Mouse (Mus musculus) G1E (cell line): ENCODE measurements around the gene Lsamp. TPM values are rescaled to one million over a fixed set of nuclear protein-coding genes. Genes with fewer than 3 reads are reported as not detected.

ENCODE experiments used
- ATAC-seq: 2 replicates; pipeline ENCODE4 v1.8.0; 2016; ENCODE audit warnings: mild to moderate bottlenecking; ENCODE audit not compliant: insufficient number of reproducible peaks, poor library complexity, low FRiP score, severe bottlenecking; ENCODE audit errors: extremely low read depth
- DNase-seq: peaks from one replicate; pipeline ENCODE4 v3.0.0; 2012; ENCODE audit warnings: low spot score
- H3K27me3 ChIP-seq: 2 replicates; pipeline ENCODE4 v1.6.1; 2012; ENCODE audit warnings: mild to moderate bottlenecking, low read length, inconsistent platforms; ENCODE audit not compliant: insufficient read depth
- H3K36me3 ChIP-seq: replicated peaks from 2 replicates; pipeline ENCODE3; 2012; ENCODE audit warnings: mild to moderate bottlenecking, inconsistent platforms
- H3K4me1 ChIP-seq: 2 replicates; pipeline ENCODE4 v1.6.1; 2012; ENCODE audit warnings: low read depth, low read length, inconsistent platforms, mixed read lengths; ENCODE audit not compliant: insufficient read depth
- H3K4me3 ChIP-seq: 2 replicates; pipeline ENCODE4 v1.5.1; 2012; ENCODE audit warnings: low read depth, mild to moderate bottlenecking, inconsistent platforms, low read length, moderate library complexity, mixed read lengths
- H3K9me3 ChIP-seq: replicated peaks from 2 replicates; pipeline ENCODE4 v1.6.1; 2012; ENCODE audit warnings: inconsistent platforms
- CTCF ChIP-seq: IDR thresholded peaks from 2 replicates; pipeline ENCODE4 v1.5.1; 2012; ENCODE audit warnings: low read depth, low read length, inconsistent platforms, mixed read lengths
- GATA1 ChIP-seq: IDR thresholded peaks from 2 replicates; pipeline ENCODE4 v1.6.1; 2012; ENCODE audit warnings: borderline replicate concordance, low read length, inconsistent platforms, mixed read lengths
- GATA2 ChIP-seq: IDR thresholded peaks from 2 replicates; pipeline ENCODE4 v1.6.1; 2012; ENCODE audit warnings: low read depth, low read length, inconsistent platforms, borderline replicate concordance
- POLR2AphosphoS5 ChIP-seq: IDR thresholded peaks from 2 replicates; pipeline ENCODE4 v1.6.1; 2012; ENCODE audit warnings: low read depth, low read length, inconsistent platforms; ENCODE audit not compliant: insufficient replicate concordance
- TAL1 ChIP-seq: conservative IDR thresholded peaks from 2 replicates; pipeline ENCODE4 v1.6.1; 2012; ENCODE audit warnings: low read depth, low read length, inconsistent platforms, mixed read lengths
- polyA plus RNA-seq: library from polyadenylated mRNA; stranded (reverse); fragments of >175 nt; gene quantifications from 2 replicates; pipeline ENCODE4 v1.2.3, GENCODE M21; 2012
- total RNA-seq, 2 experiments: library from RNA; stranded (forward) in 1 of 2; stranded (reverse) in 1 of 2; fragments of 200-1000 nt in 1 of 2; fragments of >200 nt in 1 of 2; fragmentation: Nextera tagmentation in 1 of 2; gene quantifications; 2 replicates each; pipeline ENCODE4 v1.2.3; 2014 to 2017

Gene Lsamp
- total RNA-seq (2014; fragmentation: Nextera tagmentation), result not detected in 2 replicates
- total RNA-seq (2017), result 0.06 and 0.49 TPM in 2 replicates
- polyA plus RNA-seq, result not detected in 2 replicates

- Histone ChIP-seq H3K9me3 (peaks cover 17% of the 10 kb centered on the region), H3K4me1 (no peaks in the 10 kb centered on the region), H3K27me3 (no peaks in the 10 kb centered on the region), H3K36me3 (no peaks in the 10 kb centered on the region), H3K4me3 (no peak within 1 kb of the TSS; the same call in 1 of the 2 replicates)
- DNase-seq, result no peak
- TF ChIP-seq CTCF (no peak), POLR2AphosphoS5 (no peak), TAL1 (no peak), GATA2 (no peak), GATA1 (no peak)
- ATAC-seq, result no peak
Measured at GRCm38 (mm10) chr16:39984205-39984634, at the start of gene Lsamp. Lsamp (plus strand) TSS chr16:39984361.

DNA sequence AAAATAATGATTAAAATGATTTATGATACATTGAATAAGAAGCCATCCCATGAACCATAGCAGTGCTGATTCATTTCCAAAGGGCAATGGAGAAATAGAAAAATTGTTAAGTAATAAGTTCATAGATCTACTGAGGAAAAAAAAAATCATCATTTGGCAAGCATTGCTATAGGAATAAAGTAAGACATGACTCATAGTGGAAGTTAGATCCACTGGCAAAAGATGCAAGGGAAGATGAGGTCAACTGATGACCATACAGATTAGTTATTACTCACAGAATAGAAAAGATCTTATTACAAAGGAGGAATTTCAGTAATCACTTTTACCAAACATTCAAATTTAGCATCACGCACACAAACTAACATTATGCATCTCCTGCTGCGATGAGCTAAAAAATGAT is 26.5 kb upstream of the Lsamp start:
- no peaks in the 10 kb centered on the region for H3K36me3 ChIP-seq
- no peak overlapping the region for H3K4me3 ChIP-seq
- ATAC-seq (no peak), DNase-seq (no peak)
- TF ChIP-seq TAL1 (no peak), GATA2 (no peak), CTCF (no peak), GATA1 (no peak), POLR2AphosphoS5 (no peak)
- no peaks in the 10 kb centered on the region for H3K27me3 ChIP-seq
- no peaks in the 10 kb centered on the region for H3K4me1 ChIP-seq
- H3K9me3 ChIP-seq, result no peaks in the 10 kb centered on the region

- no peak overlapping the region for H3K4me3 ChIP-seq
- TF ChIP-seq CTCF (no peak), POLR2AphosphoS5 (no peak), GATA2 (no peak), GATA1 (no peak), TAL1 (no peak)
- DNase-seq (no peak), ATAC-seq (no peak)
- H3K9me3 ChIP-seq, result no peaks in the 10 kb centered on the region
- H3K4me1 ChIP-seq, result no peaks in the 10 kb centered on the region
- no peaks in the 10 kb centered on the region for H3K27me3 ChIP-seq
- no peaks in the 10 kb centered on the region for H3K36me3 ChIP-seq
Measured at GRCm38 (mm10) chr16:39972712-39973111, 11.4 kb upstream of the Lsamp start.

- Histone ChIP-seq H3K4me1 (no peaks in the 10 kb centered on the region), H3K4me3 (no peak overlapping the region; the same call in 1 of the 2 replicates), H3K27me3 (no peaks in the 10 kb centered on the region), H3K36me3 (no peaks in the 10 kb centered on the region), H3K9me3 (peaks cover 17% of the 10 kb centered on the region)
- no peak for DNase-seq
- no peak for TF ChIP-seq GATA1
- TF ChIP-seq CTCF, result no peak
- no peak for TF ChIP-seq GATA2
- TF ChIP-seq POLR2AphosphoS5, result no peak
- no peak for TF ChIP-seq TAL1
- ATAC-seq, result no peak
Measured at GRCm38 (mm10) chr16:39984635-39985291, 602 bp downstream of the Lsamp start.

- TF ChIP-seq POLR2AphosphoS5, result no peak
- TF ChIP-seq GATA2, result no peak
- no peak for TF ChIP-seq GATA1
- no peak for TF ChIP-seq CTCF
- TF ChIP-seq TAL1, result no peak
- DNase-seq, result no peak
- Histone ChIP-seq H3K36me3 (no peaks in the 10 kb centered on the region), H3K4me3 (no peak overlapping the region), H3K27me3 (no peaks in the 10 kb centered on the region), H3K4me1 (no peaks in the 10 kb centered on the region), H3K9me3 (peaks cover 14% of the 10 kb centered on the region)
- no peak for ATAC-seq
Measured at GRCm38 (mm10) chr16:39988466-39988865, 4.3 kb downstream of the Lsamp start.

DNA sequence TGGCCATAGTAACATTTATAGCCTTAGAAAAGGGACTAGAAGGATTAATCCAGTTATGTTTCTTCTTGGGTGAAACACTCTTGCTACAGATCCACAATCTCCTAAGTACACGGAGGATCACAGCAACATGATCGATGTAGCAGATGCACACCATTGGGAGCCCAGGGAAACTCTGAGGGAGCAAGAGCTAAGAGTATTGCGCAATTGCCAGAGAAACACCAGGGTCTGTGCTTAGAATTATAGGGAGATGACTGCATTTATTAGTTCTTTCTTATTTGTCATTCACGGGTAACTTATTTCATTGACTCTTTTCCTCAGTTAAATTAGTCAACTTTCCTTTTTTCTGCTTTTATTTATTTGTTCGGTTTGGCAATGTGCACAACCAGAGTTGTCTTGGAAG is 10.7 kb downstream of the Lsamp start:
- H3K9me3 ChIP-seq, result no peaks in the 10 kb centered on the region
- no peaks in the 10 kb centered on the region for H3K27me3 ChIP-seq
- TF ChIP-seq POLR2AphosphoS5 (no peak), GATA2 (no peak), GATA1 (no peak), TAL1 (no peak), CTCF (no peak)
- no peaks in the 10 kb centered on the region for H3K36me3 ChIP-seq
- ATAC-seq (no peak), DNase-seq (no peak)
- no peak overlapping the region for H3K4me3 ChIP-seq
- H3K4me1 ChIP-seq, result no peaks in the 10 kb centered on the region

- Histone ChIP-seq H3K36me3 (no peaks in the 10 kb centered on the region), H3K4me3 (no peak overlapping the region), H3K9me3 (no peaks in the 10 kb centered on the region), H3K4me1 (no peaks in the 10 kb centered on the region), H3K27me3 (no peaks in the 10 kb centered on the region)
- ATAC-seq (no peak), DNase-seq (no peak)
- TF ChIP-seq POLR2AphosphoS5 (no peak), CTCF (no peak), GATA2 (no peak), GATA1 (no peak), TAL1 (no peak)
Measured at GRCm38 (mm10) chr16:40008800-40009199, 24.6 kb downstream of the Lsamp start.
